8 mouse cellular contexts compared by ENCODE assay signal in the genomic region with DNA sequence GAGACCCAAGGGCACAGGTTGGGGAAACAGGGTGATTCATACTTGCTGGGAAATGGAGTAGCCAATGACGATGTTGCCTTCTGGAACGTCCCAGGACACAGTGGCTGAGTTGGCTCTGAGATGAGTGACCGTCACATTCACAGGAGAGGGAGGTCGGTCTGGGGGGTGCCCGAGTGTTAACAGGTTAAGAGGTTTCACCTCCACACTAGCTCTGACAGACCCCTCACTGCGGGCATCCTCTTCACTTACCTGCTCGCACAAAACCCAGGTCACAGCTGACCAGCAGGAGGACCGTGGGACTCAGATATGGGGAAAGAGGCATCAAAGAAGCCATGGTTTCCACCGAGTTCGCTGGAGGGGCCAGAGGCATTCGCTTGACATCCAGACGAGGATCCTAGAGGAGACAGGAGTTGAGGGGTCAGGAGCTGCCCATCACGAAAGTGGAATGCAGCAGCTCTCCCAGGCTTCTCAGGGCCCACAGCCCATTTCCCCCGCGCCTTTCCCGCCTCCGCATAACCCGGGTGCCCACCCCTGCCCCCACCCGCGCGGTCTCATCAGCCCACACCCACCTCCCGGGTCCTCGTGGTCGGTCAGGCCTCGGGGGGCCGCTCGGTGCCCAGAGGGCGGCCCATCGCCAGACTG. TPM values are rescaled to one million over a fixed set of nuclear protein-coding genes. Genes with fewer than 3 reads are reported as not detected.
DNase-seq lines count a peak whose midpoint lies in the region; ATAC-seq and TF ChIP-seq lines count a peak whose summit lies in the region.
"Had no signal": no experiment of that assay in that cellular context is flagged by ENCODE, and none has a peak within 500 bp of the region (broad histone marks: within the 10 kb centered on the region; RNA-seq: fewer than 3 reads in every experiment).

No protein-coding gene starts in this region.

- peaks cover 10% of the 10 kb centered on the region; the same call in 1 of the 2 replicates for H3K4me1 ChIP-seq in lung, postnatal 0 days (ENCODE audit: insufficient read depth, low read depth, low read length)

- DNase-seq in lung, postnatal 0 days (ENCODE audit: low spot score) = no peak
- DNase-seq in lung, postnatal 4 days = no peak
- DNase-seq in cerebellum, postnatal 14 days = peak; percentile 28 to 29
- DNase-seq in heart, postnatal 4 days = peak; percentile 10
- peak; percentile 19 for DNase-seq in mesoderm, embryonic 11.5 days (ENCODE audit: low read depth, low spot score)
- no peak for DNase-seq in spleen, postnatal 4 days (ENCODE audit: low spot score in 2 of 2)
- DNase-seq in layer of hippocampus, adult 8-10 months (ENCODE audit: low spot score in 2 of 2) = no peak

- no peak for TF ChIP-seq CTCF in lung, postnatal 0 days (IDR thresholded peaks at IDR 0.05)

- H3K36me3 ChIP-seq in lung, postnatal 0 days (ENCODE audit: insufficient read depth, low read length) = no peaks in the 10 kb centered on the region

- no peaks in the 10 kb centered on the region for H3K27me3 ChIP-seq in lung, postnatal 0 days (replicated peaks; ENCODE audit: insufficient read depth, low read length)

- 8% methylated on average over 21 of the region's 29 CpGs for whole genome bisulfite sequencing in lung, postnatal 0 days

- ATAC-seq in lung, postnatal 0 days = no peak

- H3K9me3 ChIP-seq in lung, postnatal 0 days (ENCODE audit: low read length) = no peaks in the 10 kb centered on the region

- H3K4me3 ChIP-seq in lung, postnatal 0 days (ENCODE audit: low read depth, low read length) = peak overlapping the region; percentile 59

- H3K9ac ChIP-seq in lung, postnatal 0 days (replicated peaks; ENCODE audit: low read depth) = peak overlapping the region; percentile 41

- no peak overlapping the region for H3K27ac ChIP-seq in lung, postnatal 0 days (ENCODE audit: low read length)

- H3K4me2 ChIP-seq in lung, postnatal 0 days (replicated peaks; ENCODE audit: low read depth, low read length) = peak overlapping the region; percentile 100

- TF ChIP-seq EP300 in lung, postnatal 0 days (IDR thresholded peaks at IDR 0.05) = no peak

RNA-seq across cellular contexts. Expression of gene Fndc4, which starts 0.8 kb away (rescaled TPM):
- 9.7 and 11.8 TPM in 2 replicates for polyA plus RNA-seq in lung, postnatal 0 days (2015; fragmentation: Nextera tagmentation; extraction: Ambion mirVana)
- total RNA-seq in heart, postnatal 4 days (2021) = 1 to 10 TPM; 6.6 to 7.8 TPM
- total RNA-seq in layer of hippocampus, adult 8-10 months (2022) = 100 to 1,000 TPM; 172 to 178 (median 176) TPM
- total RNA-seq: common myeloid progenitor, adult 5-6 weeks had no signal

RNA-seq across cellular contexts. Expression of gene Gckr, which starts 2.2 kb away (rescaled TPM):
- polyA plus RNA-seq in lung, postnatal 0 days (2015; fragmentation: Nextera tagmentation; extraction: Ambion mirVana) = 0.08 TPM in 1 of 2 replicates, not detected in the other
- total RNA-seq in heart, postnatal 4 days (2021) = not detected
- under 1 TPM in 1 of 4 experiments, not detected in 3; 0.20 TPM for total RNA-seq in layer of hippocampus, adult 8-10 months (2022)
- total RNA-seq: common myeloid progenitor, adult 5-6 weeks had no signal

RNA-seq across cellular contexts. Expression of gene Ift172, which starts 4.2 kb away (rescaled TPM):
- polyA plus RNA-seq in lung, postnatal 0 days (2015; fragmentation: Nextera tagmentation; extraction: Ambion mirVana) = 24.2 and 25.6 TPM in 2 replicates
- total RNA-seq in heart, postnatal 4 days (2021) = 10 to 100 TPM; 27.1 to 38.4 TPM
- total RNA-seq in layer of hippocampus, adult 8-10 months (2022) = 100 to 1,000 TPM in 1 of 4 experiments, 10 to 100 TPM in 3; 74.6 to 128 (median 85.9) TPM

RNA-seq across cellular contexts. Expression of gene Krtcap3, which starts 43.6 kb away (rescaled TPM):
- polyA plus RNA-seq in lung, postnatal 0 days (2015; fragmentation: Nextera tagmentation; extraction: Ambion mirVana) = 44.5 and 50.4 TPM in 2 replicates
- 1 to 10 TPM; 2.4 to 3.1 TPM for total RNA-seq in heart, postnatal 4 days (2021)
- total RNA-seq in layer of hippocampus, adult 8-10 months (2022) = 1 to 10 TPM; 2.3 to 3.6 (median 2.9) TPM

RNA-seq across cellular contexts. Expression of gene Gm9970, which starts 54.1 kb away (rescaled TPM):
- 0.45 and 0.62 TPM in 2 replicates for polyA plus RNA-seq in lung, postnatal 0 days (2015; fragmentation: Nextera tagmentation; extraction: Ambion mirVana)
- total RNA-seq in heart, postnatal 4 days (2021) = not detected
- total RNA-seq in layer of hippocampus, adult 8-10 months (2022) = under 1 TPM in 1 of 4 experiments, not detected in 3; 0.85 TPM
- total RNA-seq: common myeloid progenitor, adult 5-6 weeks had no signal

Comparison
In these comparisons a context has a peak if more than half of its experiments do, and no peak if none do; other contexts are left out.
1. DNase-seq: peak in cerebellum, postnatal 14 days (2 of 2), heart, postnatal 4 days (single experiment) and mesoderm, embryonic 11.5 days (single experiment); none in lung, postnatal 0 days (single experiment), lung, postnatal 4 days (0 of 2), spleen, postnatal 4 days (0 of 2) and layer of hippocampus, adult 8-10 months (0 of 2).
2. RNA of gene Fndc4, which starts 0.8 kb away (total RNA-seq): 172 to 178 TPM in layer of hippocampus, adult 8-10 months; 6.6 to 7.8 TPM in heart, postnatal 4 days; every median in the first group is over 10 times any median in the second.